Mouse (Mus musculus): ENCODE data around the gene Clasp1.

- TF ChIP-seq CTCF (IDR thresholded peaks at IDR 0.05; ENCODE audit: extremely low read depth, insufficient read depth, insufficient read length, insufficient replicate concordance) (no peak), POLR2A (IDR thresholded peaks at IDR 0.05; ENCODE audit: low read depth, low read length) (no peak)
Measured at GRCm38 (mm10) chr1:118419399-118419798, 30.5 kb downstream of the Clasp1 start.

Data from spleen, adult 2 months (tissue).